Comparison of ENCODE assay signal across 8 mouse cellular contexts in the genomic region with DNA sequence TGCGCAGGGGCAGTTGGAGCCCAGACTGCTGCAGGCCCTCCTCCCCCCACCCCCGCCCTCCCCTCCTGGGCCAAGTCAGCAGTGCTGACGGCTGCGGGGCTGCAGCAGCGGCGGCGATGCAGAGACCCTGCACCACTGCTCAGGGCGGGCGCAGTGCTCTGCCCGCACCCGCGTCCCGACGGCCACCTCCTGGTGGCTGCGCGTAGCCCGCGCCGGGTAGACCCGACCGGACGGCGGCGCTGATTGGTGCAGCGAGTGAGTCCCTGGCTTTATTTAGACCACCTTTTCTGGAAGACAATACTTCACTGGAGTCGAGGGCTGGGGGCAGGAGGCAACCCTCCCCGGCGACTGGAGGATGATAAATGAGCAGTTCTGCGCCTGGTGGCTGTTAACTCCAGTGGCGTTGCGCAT. TPM values are rescaled to one million over a fixed set of nuclear protein-coding genes. Genes with fewer than 3 reads are reported as not detected.
A peak's percentile ranks its signal among the peaks of the same experiment; 100 is the strongest.
DNase-seq lines count a peak whose midpoint lies in the region; ATAC-seq lines count a peak whose summit lies in the region.

No protein-coding gene starts in this region.

- H3K4me2 ChIP-seq in midbrain, embryonic 15.5 days, result peak overlapping the region; percentile 46

- H3K9me3 ChIP-seq in midbrain, embryonic 15.5 days, result no peaks in the 10 kb centered on the region

- H3K36me3 ChIP-seq in midbrain, embryonic 15.5 days (replicated peaks), result no peaks in the 10 kb centered on the region

- peaks cover 72% of the 10 kb centered on the region for H3K27me3 ChIP-seq in midbrain, embryonic 15.5 days (replicated peaks)

- H3K9ac ChIP-seq in midbrain, embryonic 15.5 days, result no peak overlapping the region

- 2% methylated on average over 27 of the region's 31 CpGs for WGBS in midbrain, embryonic 15.5 days

- ATAC-seq in midbrain, embryonic 15.5 days (replicated peaks), result peak; percentile 49; the same call in 1 of the 2 replicates

- peaks cover 40% of the 10 kb centered on the region for H3K4me1 ChIP-seq in midbrain, embryonic 15.5 days

- peak overlapping the region; percentile 22 for H3K4me3 ChIP-seq in midbrain, embryonic 15.5 days

- peak; percentile 51 to 64 for DNase-seq in kidney, postnatal 4 days
- DNase-seq in kidney, adult 9 months, result no peak
- DNase-seq in embryo, embryonic 11 days, result peak; percentile 76
- peak; percentile 51 for DNase-seq in heart, postnatal 4 days
- no peak for DNase-seq in right cerebral cortex, postnatal 10 days (ENCODE audit: low spot score in 2 of 2)
- DNase-seq in spleen, postnatal 14 days (ENCODE audit: low spot score in 2 of 2), result no peak
- no peak for DNase-seq in adrenal gland, postnatal 4 days (ENCODE audit: low spot score in 2 of 2)

- H3K27ac ChIP-seq in midbrain, embryonic 15.5 days, result no peak overlapping the region

RNA-seq across cellular contexts. Expression of a gene that starts 24.4 kb away (rescaled TPM):
- 10 to 100 TPM; 34.1 to 35.2 TPM for total RNA-seq in heart, postnatal 4 days (2021)
- 2.5 and 3.1 TPM in 2 replicates for polyA plus RNA-seq in midbrain, embryonic 15.5 days (2015; fragmentation: Nextera tagmentation; extraction: Ambion mirVana)
- 100 to 1,000 TPM; 108 to 120 TPM for total RNA-seq in adrenal gland, postnatal 4 days (2021)

RNA-seq across cellular contexts. Expression of a gene that starts 53.9 kb away (rescaled TPM):
- 10 to 100 TPM; 14.1 to 19.8 TPM for total RNA-seq in heart, postnatal 4 days (2021)
- polyA plus RNA-seq in midbrain, embryonic 15.5 days (2015; fragmentation: Nextera tagmentation; extraction: Ambion mirVana), result 0.32 and 0.55 TPM in 2 replicates
- 1 to 10 TPM; 3.1 to 3.8 TPM for total RNA-seq in adrenal gland, postnatal 4 days (2021)

Comparison
In these comparisons a context has a peak if more than half of its experiments do, and no peak if none do; other contexts are left out.
1. DNase-seq: peak in kidney, postnatal 4 days (2 of 2), embryo, embryonic 11 days (single experiment) and heart, postnatal 4 days (single experiment); none in kidney, adult 9 months (single experiment), right cerebral cortex, postnatal 10 days (0 of 2), spleen, postnatal 14 days (0 of 2) and adrenal gland, postnatal 4 days (0 of 2).